Mouse (Mus musculus) midbrain, embryonic 11.5 days (tissue): ENCODE measurements at regions not wholly inside any gene's neighbourhood (a gene's known extent, or its start where the extent isn't known, plus 50 kb on each side); places are given as distances from the start of the nearest gene placed in this dataset.
"Not testable (repeated sequence)": the region's sequence is repeated elsewhere in the genome, so short reads cannot be mapped to it uniquely, and the experiment has no call there.

Source experiments
- ATAC-seq: fragments of 200-750 bp; cut with Nextera tagmentation; 2 replicates; pipeline ENCODE4 v1.8.0; 2017; ENCODE audit warnings: moderate TSS enrichment, moderate library complexity; ENCODE audit not compliant: low FRiP score
- DNase-seq: peaks from one replicate; pipeline ENCODE4 v3.0.0; 2015; ENCODE audit warnings: low spot score; ENCODE audit errors: missing footprints
- H3K27ac ChIP-seq: fragments of 300-500 bp; sonication (generic); 2 replicates; pipeline ENCODE4 v1.5.1; 2014; ENCODE audit warnings: low read depth, low read length
- H3K27me3 ChIP-seq: fragments of 300-500 bp; sonication (generic); 2 replicates; pipeline ENCODE4 v1.6.1; 2014; ENCODE audit warnings: mild to moderate bottlenecking, low read length, moderate library complexity, mixed read lengths; ENCODE audit not compliant: control insufficient read depth, insufficient read depth
- H3K36me3 ChIP-seq: fragments of 300-500 bp; sonication (generic); 2 replicates; pipeline ENCODE4 v1.6.1; 2014; ENCODE audit warnings: mild to moderate bottlenecking, low read length, moderate library complexity, mixed read lengths; ENCODE audit not compliant: control insufficient read depth, insufficient read depth
- H3K4me1 ChIP-seq: fragments of 300-500 bp; sonication (generic); 2 replicates; pipeline ENCODE4 v1.6.1; 2014; ENCODE audit warnings: low read length; ENCODE audit not compliant: control insufficient read depth, insufficient read depth
- H3K4me2 ChIP-seq: fragments of 300-500 bp; sonication (generic); 2 replicates; pipeline ENCODE4 v1.6.1; 2014; ENCODE audit warnings: mild to moderate bottlenecking, moderate library complexity
- H3K4me3 ChIP-seq: fragments of 300-500 bp; sonication (generic); 2 replicates; pipeline ENCODE4 v1.5.1; 2014; ENCODE audit warnings: low read depth, low read length
- H3K9ac ChIP-seq: fragments of 300-500 bp; sonication (generic); 2 replicates; pipeline ENCODE4 v1.6.1; 2014; ENCODE audit warnings: low read length
- H3K9me3 ChIP-seq: fragments of 300-500 bp; sonication (generic); 2 replicates; pipeline ENCODE4 v1.6.1; 2016; ENCODE audit warnings: low read length; ENCODE audit not compliant: control insufficient read depth
- WGBS: fragments of 180-500 bp; shearing (Covaris S2); extraction: QIAGEN DNeasy Blood & Tissue Kit; methylation state at CpG from one replicate; pipeline ENCODE4 v1.1.7; 2014; 5-methylcytosine and 5-hydroxymethylcytosine counted together

- Histone ChIP-seq H3K27ac (no peak overlapping the region), H3K4me2 (peak overlapping the region; percentile 30)
- DNase-seq: no peak
Observed at GRCm38 (mm10) chr13:18497582-18498157, 100.2 kb upstream of the Pou6f2 start.

DNA sequence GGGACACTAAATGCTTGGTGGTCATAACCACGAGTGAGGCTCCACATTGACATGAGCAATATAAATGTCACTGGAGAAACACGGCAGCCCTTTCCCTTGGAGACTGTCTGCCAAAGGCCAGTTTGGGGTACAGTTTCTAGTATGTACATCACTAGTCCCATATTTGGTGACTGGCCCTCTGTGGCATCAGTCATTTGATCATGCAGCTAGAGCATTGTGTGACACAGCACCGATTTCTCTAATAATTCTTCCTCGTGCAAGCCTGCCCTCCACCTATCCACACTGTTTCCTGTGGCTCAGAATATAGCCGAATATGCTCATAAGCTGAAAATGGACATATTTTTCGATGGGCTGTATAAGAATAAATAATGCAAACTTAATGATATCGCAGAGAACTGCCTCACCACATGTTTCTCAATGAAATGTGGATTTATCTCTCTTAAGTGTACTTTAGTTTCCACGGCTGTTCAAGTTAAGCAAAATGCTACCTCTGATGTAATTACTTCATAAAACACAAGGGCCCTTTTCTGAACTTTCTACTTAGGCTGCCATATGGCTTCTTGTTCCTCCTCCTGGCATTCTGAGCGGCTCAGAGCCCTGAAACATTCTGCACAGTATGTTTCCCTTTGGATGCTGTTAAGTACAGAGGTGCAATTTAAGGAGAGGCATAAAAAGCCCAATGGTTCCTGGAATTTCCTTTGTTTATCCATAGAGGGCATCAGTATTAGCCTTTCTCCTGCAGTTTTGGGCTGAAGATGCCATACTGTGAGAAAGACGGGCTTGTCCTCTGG lies 97.7 kb upstream of the Pou6f2 start:
- H3K36me3 ChIP-seq: no peaks in the 10 kb centered on the region
- H3K27me3 ChIP-seq: no peaks in the 10 kb centered on the region
- ATAC-seq (no peak), DNase-seq (no peak)
- no peak overlapping the region for H3K4me3 ChIP-seq
- no peak overlapping the region for H3K27ac ChIP-seq
- H3K9ac ChIP-seq: no peak overlapping the region
- peaks cover 6% of the 10 kb centered on the region for H3K4me1 ChIP-seq
- no peak overlapping the region for H3K4me2 ChIP-seq
- no peaks in the 10 kb centered on the region for H3K9me3 ChIP-seq
- WGBS: 72% methylated on average over 10 of the region's 10 CpGs

More at GRCm38 (mm10) chr13:18497582-18498157, 100.2 kb upstream of the Pou6f2 start:
- no peak overlapping the region for H3K9ac ChIP-seq
- no peaks in the 10 kb centered on the region; the same call in 1 of the 2 replicates for H3K9me3 ChIP-seq
- ATAC-seq: peak; percentile 81
- WGBS: 8% methylated on average over 5 of the region's 5 CpGs
- peaks cover 6% of the 10 kb centered on the region for H3K4me1 ChIP-seq
- H3K4me3 ChIP-seq: no peak overlapping the region; the same call in 1 of the 2 replicates
- H3K36me3 ChIP-seq: no peaks in the 10 kb centered on the region
- no peaks in the 10 kb centered on the region for H3K27me3 ChIP-seq

DNA sequence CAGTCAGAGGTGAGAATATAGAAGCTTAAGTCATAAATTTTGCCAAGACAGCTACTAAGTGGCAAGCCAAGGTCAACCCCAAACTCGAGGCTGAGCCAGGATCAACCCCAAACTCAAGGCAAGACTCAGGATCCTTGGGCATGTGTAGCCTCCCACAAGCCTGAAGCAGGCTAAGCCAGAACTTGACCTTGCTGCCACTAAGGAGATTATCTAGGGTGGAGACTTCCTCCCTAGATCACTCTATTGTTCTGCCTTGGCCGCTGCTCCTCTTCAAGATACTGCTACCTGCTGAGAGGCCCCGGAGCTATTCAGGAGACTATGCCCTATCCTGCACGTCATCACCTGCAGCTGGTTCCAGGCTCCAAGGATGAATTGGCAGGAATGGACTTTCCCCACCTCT lies 88.3 kb upstream of the Pou6f2 start:
- H3K9me3 ChIP-seq, ATAC-seq, H3K27ac ChIP-seq, H3K4me3 ChIP-seq, DNase-seq, H3K36me3 ChIP-seq, H3K27me3 ChIP-seq, H3K4me1 ChIP-seq, H3K4me2 ChIP-seq, H3K9ac ChIP-seq: not testable (repeated sequence)
- WGBS: 13% methylated on average over 4 of the region's 4 CpGs

GRCm38 (mm10) chr13:18485080-18485479 lies 87.6 kb upstream of the Pou6f2 start:
- no peaks in the 10 kb centered on the region for H3K9me3 ChIP-seq
- ATAC-seq: no peak
- no peak overlapping the region for H3K4me3 ChIP-seq
- H3K4me1 ChIP-seq: peaks cover 5% of the 10 kb centered on the region
- no peak overlapping the region for H3K27ac ChIP-seq
- no peak overlapping the region for H3K9ac ChIP-seq
- no peaks in the 10 kb centered on the region for H3K27me3 ChIP-seq
- DNase-seq: no peak
- 77% methylated on average over 1 of the region's 1 CpGs for WGBS
- no peaks in the 10 kb centered on the region for H3K36me3 ChIP-seq
- H3K4me2 ChIP-seq: no peak overlapping the region

DNA sequence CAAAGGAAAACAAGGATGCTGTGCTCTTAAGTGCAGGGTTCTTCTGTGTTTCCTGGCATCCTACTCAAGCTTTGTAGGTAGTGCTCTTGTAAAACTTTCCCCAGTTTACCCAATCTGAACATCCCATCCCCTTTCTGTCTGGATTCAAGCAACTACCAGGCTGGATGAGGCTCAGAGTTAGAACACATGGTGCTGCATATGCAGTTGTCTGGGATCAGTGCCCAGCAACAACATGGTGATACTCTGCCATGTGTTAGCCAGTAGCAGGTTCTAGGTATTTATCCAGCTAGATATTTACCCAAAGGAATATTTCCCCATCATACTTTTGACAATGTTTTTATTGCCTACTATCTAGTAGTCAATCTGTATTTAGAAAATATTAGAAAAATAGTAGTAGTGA lies 78.8 kb upstream of the Pou6f2 start:
- no peak for ATAC-seq
- Histone ChIP-seq H3K27me3 (no peaks in the 10 kb centered on the region), H3K4me1 (no peaks in the 10 kb centered on the region), H3K36me3 (no peaks in the 10 kb centered on the region), H3K9ac (no peak overlapping the region), H3K4me3 (no peak overlapping the region), H3K4me2 (no peak overlapping the region), H3K9me3 (no peaks in the 10 kb centered on the region), H3K27ac (no peak overlapping the region)
- no peak for DNase-seq

DNA sequence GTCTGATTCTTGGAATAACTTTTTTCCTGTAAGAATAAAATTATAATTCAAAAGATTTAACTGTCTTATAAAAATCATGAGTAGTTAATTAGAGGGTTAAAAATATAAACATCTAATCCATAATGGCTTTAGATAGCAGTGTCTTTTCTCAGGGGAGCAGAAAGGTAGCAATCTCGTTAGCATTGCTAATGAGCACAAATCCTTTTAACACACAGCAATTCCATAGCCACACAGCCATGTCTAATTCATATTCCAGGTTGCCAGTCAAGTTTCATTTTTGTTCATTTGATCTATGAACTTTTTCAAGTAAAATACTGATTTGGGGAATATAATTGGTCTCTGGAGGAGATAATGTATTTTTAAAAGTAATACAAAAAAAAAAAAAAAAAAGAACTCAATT lies 74.0 kb upstream of the Pou6f2 start:
- Histone ChIP-seq H3K36me3 (no peaks in the 10 kb centered on the region), H3K4me2 (no peak overlapping the region), H3K27me3 (no peaks in the 10 kb centered on the region), H3K4me1 (no peaks in the 10 kb centered on the region), H3K4me3 (no peak overlapping the region), H3K9ac (no peak overlapping the region), H3K27ac (no peak overlapping the region), H3K9me3 (no peaks in the 10 kb centered on the region)
- WGBS: 69% methylated on average over 1 of the region's 1 CpGs
- ATAC-seq (no peak), DNase-seq (no peak)

GRCm38 (mm10) chr13:18465921-18466320 lies 68.4 kb upstream of the Pou6f2 start:
- no peak overlapping the region for H3K4me3 ChIP-seq
- H3K27me3 ChIP-seq: no peaks in the 10 kb centered on the region
- H3K9ac ChIP-seq: no peak overlapping the region
- DNase-seq (no peak), ATAC-seq (no peak)
- H3K4me2 ChIP-seq: no peak overlapping the region
- H3K4me1 ChIP-seq: no peaks in the 10 kb centered on the region
- no peak overlapping the region for H3K27ac ChIP-seq
- no peaks in the 10 kb centered on the region for H3K36me3 ChIP-seq
- H3K9me3 ChIP-seq: no peaks in the 10 kb centered on the region
- 92% methylated on average over 7 of the region's 7 CpGs for WGBS

GRCm38 (mm10) chr13:18462221-18462620 lies 64.7 kb upstream of the Pou6f2 start:
- WGBS: 14% methylated on average over 4 of the region's 4 CpGs
- H3K4me1 ChIP-seq: no peaks in the 10 kb centered on the region
- DNase-seq: no peak

GRCm38 (mm10) chr13:18457337-18458236 lies 60.1 kb upstream of the Pou6f2 start:
- no peak overlapping the region for H3K4me3 ChIP-seq
- H3K9me3 ChIP-seq: no peaks in the 10 kb centered on the region
- peak; percentile 75 for ATAC-seq
- H3K9ac ChIP-seq: no peak overlapping the region
- no peaks in the 10 kb centered on the region for H3K27me3 ChIP-seq
- no peak overlapping the region for H3K4me2 ChIP-seq
- DNase-seq: peak; percentile 84
- no peaks in the 10 kb centered on the region for H3K36me3 ChIP-seq
- H3K27ac ChIP-seq: no peak overlapping the region
- WGBS: 53% methylated on average over 14 of the region's 14 CpGs
- H3K4me1 ChIP-seq: no peaks in the 10 kb centered on the region

More at GRCm38 (mm10) chr13:18462221-18462620, 64.7 kb upstream of the Pou6f2 start:
- ATAC-seq: no peak
- Histone ChIP-seq H3K4me2 (no peak overlapping the region), H3K27me3 (no peaks in the 10 kb centered on the region), H3K27ac (no peak overlapping the region), H3K36me3 (no peaks in the 10 kb centered on the region), H3K4me3 (no peak overlapping the region), H3K9ac (no peak overlapping the region), H3K9me3 (no peaks in the 10 kb centered on the region)
